Mouse (Mus musculus) brain, embryonic 18.5 days (tissue): ENCODE data around the gene Lce6a.

Experiments
- DNase-seq: peaks from one replicate; pipeline ENCODE4 v3.0.0-alpha.2; 2012; ENCODE audit warnings: low read depth, low spot score

The Lce6a gene

DNA sequence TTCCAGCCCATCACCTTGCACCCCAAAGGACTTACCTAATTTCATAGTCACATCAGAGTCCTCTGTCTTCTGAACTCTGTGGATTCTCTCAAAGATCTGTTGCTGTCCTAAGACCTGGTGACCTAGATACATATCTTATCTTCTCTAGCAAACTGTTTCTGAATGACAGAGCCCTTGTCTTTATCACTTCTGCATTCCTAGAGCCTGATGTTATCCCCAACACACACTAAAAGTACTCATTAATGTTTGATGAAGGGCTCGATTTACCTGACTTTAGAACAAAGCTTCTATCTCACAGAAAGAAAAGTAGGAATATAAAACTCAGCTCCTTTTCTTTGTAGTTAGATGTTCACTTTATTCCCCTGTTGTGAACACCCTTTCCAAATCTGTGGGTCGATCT lies at the start of gene Lce6a:
Gene Lce6a, minus strand, starts transcription at position 101 of the 400 bp plus-strand sequence.
- DNase-seq: no peak

DNA sequence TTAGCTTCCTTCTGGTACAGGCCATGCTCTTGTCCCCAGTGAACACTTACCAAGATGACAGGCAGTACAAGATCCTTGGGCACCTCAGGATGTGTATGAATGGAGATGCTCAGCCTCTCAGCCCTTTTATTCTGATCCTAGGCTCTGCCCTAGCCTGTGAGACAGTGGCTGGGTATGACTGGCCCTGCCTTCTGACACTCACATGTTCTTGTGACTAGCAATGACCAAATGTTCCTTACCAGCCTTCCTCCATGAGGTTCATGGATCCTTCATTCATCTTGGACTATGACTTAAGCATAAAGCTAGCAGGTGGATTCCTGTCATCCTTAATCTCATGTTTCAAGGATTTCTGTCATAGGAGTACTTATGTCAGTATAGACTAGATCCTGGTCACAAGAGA lies 48.8 kb upstream of the Lce6a start, which contains the start of gene Lce1a2:
Gene Lce1a2, minus strand, starts transcription at position 101 of the 400 bp plus-strand sequence.
- DNase-seq: no peak

DNA sequence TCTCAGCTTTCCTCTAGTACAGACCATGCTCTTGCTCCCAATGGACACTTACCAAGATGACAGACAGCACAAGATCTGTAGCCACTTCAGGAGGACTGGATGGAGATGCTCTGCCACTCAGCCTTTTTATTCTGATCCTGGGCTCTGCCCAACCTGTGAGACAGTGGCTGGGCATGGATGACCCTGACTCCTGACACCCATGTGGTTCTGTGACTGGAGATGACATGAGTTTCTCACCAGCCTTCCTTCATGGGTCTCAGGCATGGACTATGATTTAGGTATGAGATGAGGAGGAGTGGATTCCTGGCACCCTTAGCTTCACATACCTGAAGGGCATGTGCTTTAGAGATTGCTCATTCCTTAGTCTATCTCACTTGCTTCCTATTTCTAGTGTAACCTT lies 35.4 kb upstream of the Lce6a start, which contains the start of gene Lce1b:
Gene Lce1b, minus strand, starts transcription at position 101 of the 400 bp plus-strand sequence.
- no peak for DNase-seq

DNA sequence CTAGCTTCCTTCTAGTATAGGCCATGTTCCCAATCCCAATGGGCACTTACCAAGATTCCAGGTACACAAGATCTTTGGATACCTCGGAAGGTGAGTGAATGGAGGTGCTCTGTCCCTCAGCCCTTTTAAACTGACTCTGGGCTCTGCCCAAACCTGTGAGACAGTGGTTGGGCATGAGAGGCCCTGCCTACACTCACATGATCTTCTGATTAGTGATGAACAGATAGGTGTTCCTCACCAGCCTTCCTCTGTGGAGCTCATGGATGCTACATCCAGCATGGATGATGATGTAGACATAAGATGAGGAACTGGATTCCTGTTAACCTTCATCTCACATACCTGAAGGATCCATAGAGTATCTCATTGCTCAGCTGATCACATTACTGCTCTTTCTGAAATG lies 26.7 kb upstream of the Lce6a start, which contains the start of gene Lce1a1:
Gene Lce1a1, minus strand, starts transcription at position 101 of the 400 bp plus-strand sequence.
- DNase-seq: no peak

DNA sequence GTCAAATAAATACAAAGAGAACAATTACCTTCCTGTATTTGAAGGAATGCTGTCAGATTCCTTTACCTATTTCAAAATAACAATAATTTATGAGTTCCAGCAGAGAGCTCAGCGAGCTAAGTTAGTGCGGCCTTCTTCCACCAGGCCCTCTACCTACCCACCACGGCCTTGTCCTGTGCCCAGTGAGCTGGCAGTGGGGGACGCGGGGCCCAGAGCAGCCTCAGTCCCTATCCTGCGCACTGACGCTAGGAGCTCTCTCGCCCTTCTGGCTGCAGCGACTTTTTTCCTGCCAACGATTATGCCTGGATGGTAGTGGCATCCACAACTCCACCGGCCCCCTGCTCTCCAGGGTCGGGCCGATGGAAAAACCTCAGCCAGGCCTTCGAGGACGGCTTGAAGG lies 18.4 kb upstream of the Lce6a start:
- DNase-seq: no peak

DNA sequence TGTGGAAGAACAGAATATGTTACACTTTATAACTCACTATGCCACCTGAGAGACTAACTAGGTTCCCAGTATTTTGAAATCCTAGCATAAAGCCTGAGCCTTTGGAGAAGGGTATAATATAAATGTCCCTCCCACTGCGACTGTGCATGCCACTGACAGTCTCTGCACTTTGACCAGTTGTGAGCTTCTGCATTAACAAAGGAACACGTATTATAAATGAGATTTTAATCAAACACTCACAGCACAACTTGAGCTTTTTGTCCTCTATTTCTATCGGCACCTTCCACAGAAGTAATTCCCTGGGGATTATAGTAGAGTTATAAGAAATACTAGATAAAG lies 17.2 kb upstream of the Lce6a start:
- no peak for DNase-seq

DNA sequence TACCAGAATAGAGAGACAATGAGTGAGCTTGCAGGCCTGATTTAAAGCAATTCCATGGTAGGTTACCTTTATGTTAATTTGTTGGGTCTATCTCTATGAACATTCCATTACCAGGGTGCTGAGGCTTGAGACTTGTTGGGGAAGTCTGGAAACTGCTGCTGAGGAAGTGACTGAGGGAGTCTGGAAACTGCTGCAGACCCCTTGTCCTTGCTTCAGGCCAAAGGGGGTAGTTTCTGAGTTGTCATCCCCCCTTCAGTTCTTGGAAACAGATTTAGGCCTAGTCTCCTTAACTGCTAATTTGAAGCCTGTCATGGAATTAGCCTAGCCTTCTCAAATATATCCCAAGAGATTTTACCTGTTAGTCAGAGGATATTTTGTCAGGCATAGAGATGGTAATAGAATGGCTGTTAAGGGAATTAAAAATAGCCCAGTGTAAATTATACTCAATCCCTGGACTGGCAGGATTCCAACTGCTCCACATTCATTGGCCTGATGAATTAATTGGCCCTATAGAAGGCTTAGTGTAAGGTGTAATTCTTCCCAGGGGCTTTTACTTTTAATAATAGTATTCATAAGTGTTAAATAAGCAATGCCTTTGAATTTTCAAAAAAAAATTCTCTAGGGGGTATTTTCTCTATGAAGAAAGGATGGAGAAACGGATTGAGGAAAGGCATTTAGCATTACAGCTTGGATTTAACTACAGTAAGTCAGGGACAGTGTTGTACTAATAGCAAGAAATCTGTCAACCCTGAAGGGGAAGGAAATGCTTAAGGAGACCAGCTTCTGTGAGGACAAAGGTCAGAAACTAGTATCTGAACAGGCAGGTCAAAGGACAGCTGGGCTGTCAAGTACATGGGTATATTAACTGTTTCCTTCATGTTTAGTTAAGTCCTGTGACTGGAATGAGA lies 16.5 kb upstream of the Lce6a start:
- DNase-seq: no peak

DNA sequence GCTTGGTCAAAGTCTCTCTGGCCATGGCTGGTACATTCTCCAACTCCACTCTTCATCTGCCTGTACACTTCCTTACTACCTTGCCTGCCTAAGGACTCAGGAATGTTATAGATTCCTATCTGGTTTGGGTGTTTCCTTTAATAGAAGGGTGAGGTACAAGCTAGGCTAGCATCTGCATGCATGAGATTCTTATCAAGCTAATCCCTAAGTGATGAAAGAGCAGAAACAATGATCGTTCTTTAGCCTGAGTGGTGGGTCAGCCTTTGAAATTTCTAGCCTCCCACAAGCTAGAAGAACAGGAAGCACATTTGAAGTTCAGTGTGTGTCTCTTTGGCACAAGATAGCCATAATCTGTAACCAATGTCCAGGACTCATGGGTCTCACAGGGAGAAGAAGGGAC lies 11.7 kb downstream of the Lce6a start:
- no peak for DNase-seq

DNA sequence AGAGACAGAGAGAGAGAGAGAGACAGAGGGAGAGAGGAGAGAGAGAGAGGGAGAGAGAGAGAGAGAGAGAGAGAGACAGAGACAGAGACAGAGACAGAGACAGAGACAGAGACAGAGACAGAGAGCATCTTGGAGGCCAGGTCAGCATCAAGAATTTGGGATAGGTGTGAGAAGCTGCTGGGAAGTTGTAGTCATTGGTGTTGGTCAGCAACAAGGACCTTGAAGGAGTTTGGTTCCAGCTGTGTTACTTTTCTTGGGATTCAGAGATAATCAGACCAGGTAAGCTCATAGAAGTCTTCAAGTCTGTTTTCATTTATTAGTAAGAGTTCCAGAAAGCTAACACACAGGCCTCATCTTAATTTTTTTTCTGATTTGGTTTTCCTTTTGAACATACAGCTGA lies 14.1 kb downstream of the Lce6a start, which contains the start of gene 2210017I01Rik:
Gene 2210017I01Rik, minus strand, starts transcription at position 101 of the 400 bp plus-strand sequence.
- DNase-seq: no peak

DNA sequence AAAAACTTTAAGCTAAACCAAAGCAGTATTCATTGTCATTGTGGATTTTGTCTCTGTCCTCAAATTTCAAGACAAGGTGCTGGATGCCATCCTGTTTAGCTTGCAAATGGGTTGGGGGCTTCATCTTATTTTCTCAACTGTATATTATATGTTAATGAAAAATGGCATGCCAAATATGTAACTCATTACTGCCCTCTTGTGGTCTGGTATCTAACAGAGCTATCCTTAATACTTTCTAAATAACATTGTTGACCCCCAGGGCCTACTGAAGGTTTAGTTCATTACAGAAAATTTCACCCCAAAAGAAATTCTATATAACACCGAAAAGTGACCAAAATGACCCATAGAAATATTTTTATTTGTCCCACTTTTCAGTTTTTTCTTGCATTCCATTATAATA lies 19.3 kb downstream of the Lce6a start:
- DNase-seq: no peak

DNA sequence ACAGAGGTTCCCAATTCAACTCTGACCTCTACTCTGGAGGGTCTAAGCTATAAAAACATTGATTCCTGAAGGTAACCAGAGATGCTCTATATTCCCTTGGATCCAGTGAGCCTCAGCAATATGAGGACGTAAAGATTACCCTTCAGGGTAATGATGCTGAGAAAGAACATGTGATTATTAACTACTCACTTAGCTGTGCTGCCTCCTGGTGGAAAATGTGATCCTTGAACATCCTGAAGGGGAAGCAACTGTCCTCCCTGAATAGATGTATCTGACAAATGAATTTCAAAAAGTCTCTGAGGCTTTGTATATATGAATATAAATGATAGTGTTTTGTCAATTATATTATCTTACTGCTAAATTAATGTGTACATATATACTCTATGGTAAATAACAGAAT lies 21.0 kb downstream of the Lce6a start:
- no peak for DNase-seq

DNA sequence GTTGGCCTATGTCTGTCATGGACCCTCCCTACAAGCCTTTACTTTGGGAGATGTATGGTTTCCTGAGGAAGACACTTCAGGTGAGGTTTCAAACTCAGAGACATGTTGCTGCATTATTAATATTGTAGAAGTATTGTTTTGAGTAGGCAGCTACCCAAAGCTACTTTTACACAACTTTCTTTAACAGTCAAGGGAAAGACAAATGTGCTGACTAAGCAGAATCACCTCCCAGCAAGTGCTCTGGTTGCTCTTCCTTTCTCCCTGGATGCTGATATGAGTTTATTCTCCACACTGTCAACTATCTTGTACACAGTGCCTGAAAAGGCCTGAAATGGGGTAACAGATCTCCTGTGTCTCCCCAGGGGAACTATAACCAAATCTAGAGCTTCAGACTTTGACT lies 21.5 kb downstream of the Lce6a start:
- DNase-seq: no peak

DNA sequence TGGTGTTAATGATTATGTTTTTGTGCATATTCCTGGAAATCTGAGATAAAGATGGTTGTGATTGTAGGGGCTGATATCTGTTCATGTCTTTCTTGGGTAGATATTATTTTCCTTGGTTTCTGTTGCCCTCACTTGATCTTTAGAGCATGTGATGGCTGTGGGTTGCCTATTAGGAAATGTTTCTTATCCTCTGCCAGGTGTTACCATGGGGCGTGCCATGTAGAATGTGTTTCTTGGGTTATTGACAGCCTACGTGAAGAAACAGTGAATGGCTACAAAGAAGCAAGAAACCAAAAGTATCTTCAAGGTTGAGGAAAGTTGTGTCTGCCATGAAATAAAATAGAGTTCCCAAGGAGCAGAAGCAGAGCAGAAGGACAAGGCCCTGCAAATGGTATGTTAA lies 23.0 kb downstream of the Lce6a start:
- DNase-seq: no peak

DNA sequence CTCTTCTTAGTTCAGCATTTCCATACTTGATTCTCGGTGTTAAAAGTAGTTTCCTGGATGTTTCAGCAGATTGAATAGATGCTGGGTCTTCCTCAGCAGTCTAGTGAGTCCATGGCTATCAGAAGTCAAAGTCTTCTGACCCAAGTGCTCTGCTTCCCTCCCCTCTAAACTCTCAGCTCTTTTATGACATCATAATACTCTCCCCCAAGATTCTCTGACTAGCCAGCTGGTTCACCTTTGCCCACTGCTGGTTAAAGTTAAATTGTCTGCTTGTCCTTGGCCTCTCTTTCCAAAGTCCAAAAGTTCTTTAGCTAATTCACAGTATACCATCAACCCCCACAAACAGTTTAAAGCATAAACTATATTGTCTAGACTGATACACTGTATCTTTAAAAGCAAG lies 32.6 kb downstream of the Lce6a start, which contains the start of gene Smcp:
Gene Smcp, minus strand, starts transcription at position 140 of the 400 bp plus-strand sequence.
- DNase-seq: no peak

DNA sequence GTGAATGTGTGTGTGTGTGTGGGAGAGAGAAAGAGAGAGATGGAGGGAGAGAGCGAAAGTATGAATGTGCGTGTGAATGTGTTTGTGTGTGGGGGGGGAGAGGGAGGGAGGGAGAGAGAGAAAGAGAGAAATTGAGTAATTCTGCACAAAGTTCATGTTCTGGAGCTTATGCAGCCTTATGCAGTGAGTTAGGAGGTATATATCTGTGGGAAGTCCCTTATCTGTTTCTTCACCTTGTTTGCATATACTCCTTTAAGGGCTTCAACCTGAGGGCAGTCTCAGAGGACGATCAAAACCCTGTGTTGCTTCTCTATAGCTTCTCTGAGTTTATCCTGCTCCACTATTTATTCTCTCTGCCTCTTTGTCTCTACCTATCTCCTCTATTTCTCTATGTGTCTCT lies 34.3 kb downstream of the Lce6a start:
- DNase-seq: no peak

DNA sequence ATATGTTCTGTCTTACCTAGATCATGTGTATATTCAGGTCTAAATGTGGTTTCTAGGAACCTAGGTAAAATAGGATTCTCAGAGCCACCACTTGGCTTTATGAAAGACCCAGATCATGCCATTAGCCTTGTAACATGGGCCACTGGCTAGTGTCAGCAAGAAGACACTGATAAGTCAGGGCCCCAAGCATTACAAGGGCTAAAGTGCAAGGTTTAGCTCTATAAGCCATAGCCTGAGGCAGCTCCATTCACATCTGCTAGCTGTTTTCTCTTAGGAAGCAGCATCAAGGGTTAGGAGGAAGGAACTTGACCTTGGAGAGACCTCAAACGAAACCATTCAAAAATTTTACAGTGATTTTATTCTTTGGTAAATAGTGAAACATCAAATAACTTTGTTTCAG lies 36.4 kb downstream of the Lce6a start:
- no peak for DNase-seq

DNA sequence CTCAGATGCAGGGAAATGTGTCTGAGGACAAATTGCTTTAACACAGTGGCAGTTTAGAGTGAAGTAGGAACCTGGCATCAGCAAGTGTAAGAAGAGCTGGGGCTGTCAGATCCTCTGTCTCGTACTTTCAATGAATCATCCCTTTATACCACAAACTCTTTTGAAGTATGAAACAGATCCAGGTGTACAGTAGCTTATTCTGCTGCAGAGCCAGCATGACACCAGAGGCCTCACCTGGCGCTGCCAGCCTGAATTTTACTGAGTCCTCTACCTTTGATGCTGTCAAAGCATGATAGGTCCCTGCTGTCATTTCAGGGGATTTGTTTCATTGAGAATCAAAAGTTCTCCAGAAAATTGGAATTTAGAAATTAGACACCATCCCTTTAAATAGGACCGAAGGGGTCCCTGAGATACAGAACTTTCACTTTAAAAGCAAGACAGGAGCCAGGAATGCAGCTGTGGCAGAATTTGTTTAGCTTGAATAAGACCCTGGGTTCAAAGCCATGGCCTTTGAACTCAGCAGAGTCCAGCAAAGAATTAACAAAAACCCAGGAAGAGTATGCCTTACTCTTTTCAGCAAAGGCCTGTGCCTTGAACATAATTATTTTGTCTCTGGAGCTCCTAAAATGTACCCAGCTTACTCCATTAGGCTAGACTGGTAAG lies 38.2 kb downstream of the Lce6a start:
- no peak for DNase-seq

DNA sequence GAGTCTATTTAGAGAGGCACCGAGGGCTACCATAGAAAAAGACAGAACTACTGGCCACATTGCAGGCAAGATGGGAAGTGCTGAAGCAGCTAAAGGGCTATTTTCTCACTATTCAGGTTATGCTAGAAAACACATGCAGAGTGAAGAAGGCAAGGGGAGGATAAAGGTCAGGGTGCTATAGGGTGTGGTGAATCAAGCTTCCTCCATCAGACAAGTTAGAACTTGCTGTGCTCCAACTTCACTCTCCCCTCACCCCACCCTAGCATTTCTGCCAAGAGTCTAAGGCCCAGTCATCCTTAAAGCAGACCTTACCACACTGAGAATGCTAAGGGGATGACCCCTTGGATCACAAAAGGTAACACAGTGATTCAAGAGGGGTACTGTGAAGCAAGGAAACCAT lies 42.0 kb downstream of the Lce6a start:
- no peak for DNase-seq

DNA sequence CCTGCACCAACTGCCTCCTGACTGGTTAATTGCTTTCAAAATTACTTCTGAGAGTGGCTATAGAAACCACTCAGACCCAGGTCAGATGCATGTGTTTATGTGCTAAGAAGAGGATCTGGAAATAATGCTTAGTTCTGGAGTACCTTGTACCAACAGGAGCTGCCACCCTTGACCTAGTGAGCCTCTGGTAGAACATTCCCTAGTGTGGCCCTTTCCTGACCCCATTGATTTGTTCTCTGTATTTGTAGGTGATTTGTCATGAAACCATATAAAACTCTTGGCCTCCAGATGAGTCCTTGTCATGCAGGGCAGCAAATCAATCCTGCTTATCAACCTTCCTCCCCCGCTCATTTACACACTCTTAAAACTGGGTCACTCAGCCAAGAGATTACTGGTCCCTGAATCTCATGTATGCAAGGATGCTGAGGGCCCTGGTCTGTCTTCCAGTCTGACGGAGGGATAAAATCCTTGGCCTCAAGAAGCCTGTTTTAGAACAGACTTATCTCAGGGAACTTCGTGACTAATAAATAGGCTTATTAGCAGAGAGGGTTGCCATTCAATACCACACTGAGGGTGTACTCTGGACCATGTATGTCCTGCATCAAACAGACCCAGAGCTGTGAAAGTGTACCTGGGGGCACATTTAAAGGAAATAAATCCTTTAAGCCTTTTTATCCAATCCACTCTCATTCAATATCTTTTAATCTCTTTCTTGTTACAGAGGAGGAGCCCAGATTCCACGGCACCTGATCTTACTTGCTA lies 42.6 kb downstream of the Lce6a start:
- DNase-seq: no peak

DNA sequence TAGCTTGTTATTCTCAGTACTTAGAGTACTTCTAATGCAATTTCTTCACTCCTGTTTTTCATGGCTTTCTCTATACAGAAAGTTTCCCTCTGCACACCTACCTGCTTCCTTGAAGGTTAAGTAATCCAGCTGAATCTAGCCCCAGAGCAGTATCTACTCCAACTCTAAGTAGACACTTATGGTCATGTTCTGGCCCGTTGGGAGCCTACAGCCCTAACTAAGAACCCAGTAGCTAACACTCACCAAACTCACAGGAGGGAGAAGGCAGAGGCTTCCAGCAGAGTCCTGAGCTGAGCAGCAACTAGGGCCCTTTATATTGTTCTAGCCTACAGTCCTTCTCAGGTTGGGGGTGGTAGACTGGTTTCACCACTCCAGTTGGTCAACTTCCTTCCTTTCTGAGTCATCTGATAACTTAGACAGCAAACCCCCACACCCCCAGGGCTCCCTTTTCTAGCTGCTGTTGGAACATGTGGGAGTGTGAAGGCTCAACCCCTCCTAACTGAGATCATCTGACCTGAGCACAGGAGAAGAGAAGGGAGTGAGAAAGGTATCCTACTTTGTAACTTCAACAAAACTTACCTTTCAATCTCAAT lies 47.9 kb downstream of the Lce6a start, which contains the start of gene Ivl:
Gene Ivl, minus strand, starts transcription at position 287 of the 593 bp plus-strand sequence.
- DNase-seq: no peak

DNA sequence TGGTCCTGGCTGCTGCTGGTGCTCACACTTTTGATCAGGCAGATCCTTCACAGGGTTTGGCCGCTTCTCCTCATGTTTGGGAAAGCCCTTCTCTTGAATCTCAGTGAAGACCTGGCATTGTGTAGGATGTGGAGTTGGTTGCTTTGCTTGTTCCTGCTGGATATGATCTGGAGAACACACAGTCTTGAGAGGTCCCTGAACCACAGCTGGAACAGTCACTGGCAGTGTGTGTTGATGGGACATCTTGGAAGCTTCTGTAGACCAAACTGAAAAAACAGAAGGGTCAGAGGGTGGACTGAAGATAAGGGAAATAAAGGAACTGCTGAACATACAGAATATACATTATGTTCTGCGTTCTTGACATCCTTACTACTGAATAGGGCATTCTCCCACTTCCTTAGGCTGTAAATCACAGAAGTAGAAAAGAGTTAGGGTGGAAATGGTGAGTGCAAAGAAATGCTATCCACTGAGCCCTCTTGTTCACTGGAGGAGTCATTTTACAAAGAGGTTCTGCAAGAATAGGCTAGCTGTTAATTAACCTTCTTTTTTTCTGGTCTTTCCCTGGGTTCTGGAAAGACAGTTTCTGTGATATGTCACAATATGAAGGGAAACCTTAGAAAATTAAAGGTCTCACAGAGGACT lies 48.8 kb downstream of the Lce6a start:
- DNase-seq: no peak
